In genomic region chr7:144238409-144238808, GRCm38 (mm10) we compare ENCODE assay signal across 8 mouse cellular contexts.
A peak's percentile ranks its signal among the peaks of the same experiment; 100 is the strongest.
DNase-seq lines count a peak whose midpoint lies in the region; ATAC-seq and TF ChIP-seq lines count a peak whose summit lies in the region.

No protein-coding gene starts in this region.

- no peaks in the 10 kb centered on the region for H3K36me3 ChIP-seq in forebrain, postnatal 0 days (ENCODE audit: insufficient read depth)
- H3K36me3 ChIP-seq in limb, embryonic 10.5 days: no peaks in the 10 kb centered on the region
- no peaks in the 10 kb centered on the region for H3K36me3 ChIP-seq in kidney, adult 2 months (ENCODE audit: control insufficient read depth, insufficient read depth, low read length)
- H3K36me3 ChIP-seq in heart, embryonic 10.5 days: no peaks in the 10 kb centered on the region

- TF ChIP-seq CTCF in forebrain, postnatal 0 days (IDR thresholded peaks at IDR 0.05; ENCODE audit: low read depth): 0 out of 2 replicates have a peak, but pooled peaks have one; percentile 8
- no peak for TF ChIP-seq CTCF in kidney, adult 2 months (conservative IDR thresholded peaks at IDR 0.05; ENCODE audit: insufficient read depth, insufficient read length, low read depth, low read length)

- no peak for TF ChIP-seq POLR2A in kidney, adult 2 months (IDR thresholded peaks at IDR 0.05; ENCODE audit: low read depth, low read length)

- 14% methylated on average over 12 of the region's 12 CpGs for WGBS in forebrain, postnatal 0 days
- WGBS in limb, embryonic 10.5 days: 35% methylated on average over 12 of the region's 12 CpGs
- WGBS in kidney, adult 2 months: 42% methylated on average over 12 of the region's 12 CpGs
- WGBS in heart, embryonic 10.5 days: 48% methylated on average over 12 of the region's 12 CpGs

- peaks cover 29% of the 10 kb centered on the region for H3K4me1 ChIP-seq in forebrain, postnatal 0 days (ENCODE audit: insufficient read depth)
- H3K4me1 ChIP-seq in limb, embryonic 10.5 days: peaks cover 29% of the 10 kb centered on the region
- H3K4me1 ChIP-seq in kidney, adult 2 months (ENCODE audit: control insufficient read depth, insufficient read depth, low read length): no peaks in the 10 kb centered on the region
- H3K4me1 ChIP-seq in heart, embryonic 10.5 days: peaks cover 37% of the 10 kb centered on the region

- H3K4me2 ChIP-seq in forebrain, postnatal 0 days (ENCODE audit: low read depth): peak overlapping the region; percentile 65

- peak; percentile 17 to 26 for DNase-seq in B cell, adult 2 months
- peak; percentile 84 for DNase-seq in adrenal gland, adult 8-10 months
- DNase-seq in forebrain, postnatal 0 days: peak; percentile 92
- DNase-seq in limb, embryonic 10.5 days (ENCODE audit: low spot score): peak; percentile 40
- DNase-seq in heart, adult 8-10 months (ENCODE audit: low spot score): no peak
- DNase-seq in kidney, adult 2 months: no peak
- no peak for DNase-seq in urinary bladder, postnatal 4 days (ENCODE audit: low spot score in 2 of 2)
- no peak for DNase-seq in heart, embryonic 10.5 days (ENCODE audit: low spot score)

- ATAC-seq in forebrain, postnatal 0 days: peak; percentile 63

- H3K9ac ChIP-seq in forebrain, postnatal 0 days: peak overlapping the region; percentile 61

- H3K4me3 ChIP-seq in forebrain, postnatal 0 days (ENCODE audit: low read depth, low read length): peak overlapping the region; percentile 44
- no peak overlapping the region for H3K4me3 ChIP-seq in limb, embryonic 10.5 days
- no peak overlapping the region for H3K4me3 ChIP-seq in kidney, adult 2 months (ENCODE audit: insufficient read depth, low read depth, low read length)
- H3K4me3 ChIP-seq in heart, embryonic 10.5 days: no peak overlapping the region

- peak overlapping the region; percentile 70 for H3K27ac ChIP-seq in forebrain, postnatal 0 days (ENCODE audit: low read depth, low read length)
- H3K27ac ChIP-seq in limb, embryonic 10.5 days: no peak overlapping the region
- H3K27ac ChIP-seq in kidney, adult 2 months (ENCODE audit: insufficient read depth, low read depth, low read length): no peak overlapping the region
- H3K27ac ChIP-seq in heart, embryonic 10.5 days: no peak overlapping the region

- no peaks in the 10 kb centered on the region for H3K27me3 ChIP-seq in forebrain, postnatal 0 days (ENCODE audit: insufficient read depth, low read length)
- H3K27me3 ChIP-seq in limb, embryonic 10.5 days (ENCODE audit: low read depth, poor library complexity, severe bottlenecking): 0 out of 2 replicates have a peak, but pooled peaks cover 8% of the 10 kb centered on the region
- H3K27me3 ChIP-seq in kidney, adult 2 months (replicated peaks; ENCODE audit: control insufficient read depth, insufficient read depth, low read length): no peaks in the 10 kb centered on the region
- peaks cover 6% of the 10 kb centered on the region; the same call in 1 of the 2 replicates for H3K27me3 ChIP-seq in heart, embryonic 10.5 days (ENCODE audit: insufficient read depth, poor library complexity, severe bottlenecking)

- no peaks in the 10 kb centered on the region for H3K9me3 ChIP-seq in forebrain, postnatal 0 days (ENCODE audit: low read length)
- H3K9me3 ChIP-seq in limb, embryonic 10.5 days (replicated peaks): no peaks in the 10 kb centered on the region
- no peaks in the 10 kb centered on the region for H3K9me3 ChIP-seq in heart, embryonic 10.5 days

Comparison
In these comparisons a context has a peak if more than half of its experiments do, and no peak if none do; other contexts are left out.
1. DNase-seq: peak in B cell, adult 2 months (2 of 2), adrenal gland, adult 8-10 months (single experiment), forebrain, postnatal 0 days (single experiment) and limb, embryonic 10.5 days (single experiment); none in heart, adult 8-10 months (single experiment), kidney, adult 2 months (single experiment), urinary bladder, postnatal 4 days (0 of 2) and heart, embryonic 10.5 days (single experiment).